Mouse (Mus musculus) ES-Bruce4 (cell line): ENCODE measurements around the gene Unc5cl. TPM values are rescaled to one million over a fixed set of nuclear protein-coding genes. Genes with fewer than 3 reads are reported as not detected.

Experiments
- H3K27ac ChIP-seq: 2 replicates; pipeline ENCODE4 v1.5.1; 2012; ENCODE audit warnings: low read length, inconsistent platforms; ENCODE audit not compliant: insufficient read depth
- H3K27me3 ChIP-seq: 2 replicates; pipeline ENCODE4 v1.6.1; 2012; ENCODE audit warnings: mild to moderate bottlenecking, low read length, inconsistent platforms; ENCODE audit not compliant: control insufficient read depth, poor library complexity, insufficient read depth, severe bottlenecking
- H3K36me3 ChIP-seq: 2 replicates; pipeline ENCODE4 v1.6.1; 2012; ENCODE audit warnings: inconsistent platforms, mild to moderate bottlenecking, low read length, moderate library complexity; ENCODE audit not compliant: control insufficient read depth, poor library complexity, insufficient read depth, severe bottlenecking
- H3K4me1 ChIP-seq: one replicate; pipeline ENCODE4 v1.8.1; 2011; ENCODE audit warnings: low read length; ENCODE audit not compliant: control insufficient read depth, insufficient read depth
- H3K4me3 ChIP-seq: 2 replicates; pipeline ENCODE4 v1.5.1; 2011; ENCODE audit warnings: low read depth, mild to moderate bottlenecking, low read length
- H3K9ac ChIP-seq: 2 replicates; pipeline ENCODE4 v1.6.1; 2012; ENCODE audit warnings: low read depth, mild to moderate bottlenecking, inconsistent platforms; ENCODE audit not compliant: poor library complexity, severe bottlenecking
- H3K9me3 ChIP-seq: replicated peaks from 2 replicates; pipeline ENCODE4 v1.6.1; 2012; ENCODE audit warnings: mild to moderate bottlenecking, low read length, inconsistent platforms; ENCODE audit not compliant: control insufficient read depth, poor library complexity, insufficient read depth, severe bottlenecking
- CTCF ChIP-seq: IDR thresholded peaks from one replicate; pipeline ENCODE4 v1.8.1; 2011; ENCODE audit warnings: low read depth, low read length
- EP300 ChIP-seq: IDR thresholded peaks from 2 replicates; pipeline ENCODE4 v1.6.1; 2011; ENCODE audit warnings: low read depth, low read length; ENCODE audit not compliant: insufficient read depth
- POLR2A ChIP-seq: IDR thresholded peaks from one replicate; pipeline ENCODE4 v1.8.1; 2011; ENCODE audit warnings: low read length; ENCODE audit not compliant: insufficient read depth
- polyA plus RNA-seq: library from polyadenylated mRNA; stranded (reverse); fragments of >200 nt; gene quantifications from 2 replicates; pipeline ENCODE4 v1.2.4, GENCODE M21; 2011; ENCODE audit warnings: low read depth; ENCODE audit not compliant: missing spikeins, insufficient read depth, insufficient read length

The Unc5cl gene
- polyA plus RNA-seq, 1 experiment = 0.90 TPM

DNA sequence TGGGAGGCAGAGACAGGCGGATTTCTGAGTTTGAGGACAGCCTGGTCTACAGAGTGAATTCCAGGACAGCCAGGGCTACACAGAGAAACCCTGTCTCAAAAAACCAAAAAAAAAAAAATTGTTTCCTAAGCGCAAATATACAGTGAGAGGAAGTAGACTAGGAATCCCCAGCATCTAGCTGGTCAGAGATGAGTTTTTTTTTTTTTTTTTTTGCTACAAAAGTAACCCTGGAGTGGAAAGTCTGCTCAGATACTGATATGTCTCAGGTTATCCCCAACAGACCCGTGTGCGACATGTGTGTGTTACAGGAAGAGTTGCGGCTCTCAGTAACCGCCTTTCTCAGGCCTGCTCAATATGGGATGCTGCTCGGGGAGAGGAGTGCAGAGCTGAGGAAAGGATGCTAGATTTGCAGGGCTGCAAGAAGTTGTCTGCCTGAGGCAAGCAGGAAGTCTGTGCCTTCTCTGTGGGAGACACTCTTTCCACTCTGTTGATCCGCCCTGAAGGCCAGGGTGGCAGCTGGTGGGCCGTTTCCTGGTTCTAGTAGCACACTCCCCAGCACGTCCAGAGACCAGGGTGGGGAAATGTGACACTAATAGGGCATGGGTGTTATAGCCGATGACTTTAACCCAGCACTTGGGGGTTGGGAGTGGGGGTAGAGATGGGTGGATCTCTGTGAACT lies 26.7 kb upstream of the Unc5cl start:
- no peak overlapping the region for H3K4me3 ChIP-seq
- H3K27me3 ChIP-seq = no peaks in the 10 kb centered on the region
- H3K36me3 ChIP-seq = no peaks in the 10 kb centered on the region
- H3K9me3 ChIP-seq = no peaks in the 10 kb centered on the region
- no peak overlapping the region for H3K9ac ChIP-seq
- TF ChIP-seq CTCF = no peak
- TF ChIP-seq EP300 = no peak
- TF ChIP-seq POLR2A = no peak
- H3K4me1 ChIP-seq = peaks cover 13% of the 10 kb centered on the region
- H3K27ac ChIP-seq = peak overlapping the region; percentile 16; the same call in 1 of the 2 replicates

DNA sequence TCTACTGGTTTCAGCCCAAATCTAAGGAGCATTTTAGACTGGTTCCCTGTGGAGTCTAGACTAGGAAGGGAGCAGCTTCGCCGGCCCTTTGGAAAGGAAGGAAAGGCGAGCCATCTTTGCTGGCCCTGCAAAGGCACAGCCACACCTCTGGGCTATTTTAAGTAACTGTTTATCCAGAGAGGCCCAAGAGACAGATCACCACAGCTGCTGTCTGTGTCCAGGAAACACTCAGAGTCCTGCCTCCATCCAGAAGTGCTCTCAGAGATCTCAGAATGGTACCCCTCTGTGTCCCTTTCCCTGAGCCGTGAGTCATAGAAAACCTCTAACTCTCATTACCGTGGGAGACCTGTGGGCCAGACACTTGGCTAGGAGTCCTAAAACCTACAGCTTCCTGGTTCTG lies 24.3 kb upstream of the Unc5cl start:
- Histone ChIP-seq H3K9me3 (no peaks in the 10 kb centered on the region), H3K4me1 (peaks cover 16% of the 10 kb centered on the region), H3K27me3 (no peaks in the 10 kb centered on the region), H3K4me3 (no peak overlapping the region), H3K36me3 (no peaks in the 10 kb centered on the region), H3K27ac (0 out of 2 replicates have a peak overlapping the region, but pooled peaks have one; percentile 30), H3K9ac (peak overlapping the region; percentile 27; the same call in 1 of the 2 replicates)
- no peak for TF ChIP-seq EP300
- TF ChIP-seq CTCF = no peak
- no peak for TF ChIP-seq POLR2A

DNA sequence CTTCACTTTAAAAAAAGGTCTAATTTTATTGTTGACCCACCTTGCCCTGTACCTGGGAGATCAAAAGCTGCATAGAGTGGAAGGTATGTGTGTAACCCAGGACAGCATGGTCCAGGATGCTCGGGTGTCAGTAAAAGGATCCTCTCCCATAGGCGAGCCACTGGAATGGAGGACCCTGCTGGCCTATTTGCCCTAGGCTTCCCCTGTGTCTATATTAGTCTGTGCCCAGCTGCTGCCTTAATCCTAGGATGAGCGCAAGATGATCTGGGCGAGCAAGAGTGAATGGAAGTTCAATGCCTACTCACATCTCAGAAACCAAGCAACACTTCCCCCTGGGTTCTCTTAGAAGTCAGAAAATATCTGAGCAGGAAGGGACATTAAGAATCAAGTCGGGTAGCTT lies 23.6 kb upstream of the Unc5cl start:
- Histone ChIP-seq H3K36me3 (no peaks in the 10 kb centered on the region), H3K4me3 (no peak overlapping the region), H3K27ac (no peak overlapping the region), H3K9ac (no peak overlapping the region), H3K27me3 (no peaks in the 10 kb centered on the region), H3K4me1 (peaks cover 18% of the 10 kb centered on the region), H3K9me3 (no peaks in the 10 kb centered on the region)
- no peak for TF ChIP-seq CTCF
- TF ChIP-seq POLR2A = no peak
- no peak for TF ChIP-seq EP300

GRCm38 (mm10) chr17:48432158-48432980 lies 22.3 kb upstream of the Unc5cl start, which contains the start of gene Apobec2:
Gene Apobec2, minus strand, starts transcription at chr17:48432930.
- Histone ChIP-seq H3K9ac (0 out of 2 replicates have a peak within 1 kb of the TSS, but pooled peaks have one; percentile 11), H3K4me1 (peaks cover 20% of the 10 kb centered on the region), H3K27ac (0 out of 2 replicates have a peak within 1 kb of the TSS, but pooled peaks have one; percentile 52), H3K27me3 (no peaks in the 10 kb centered on the region), H3K36me3 (no peaks in the 10 kb centered on the region), H3K4me3 (0 out of 2 replicates have a peak within 1 kb of the TSS, but pooled peaks have one; percentile 1), H3K9me3 (no peaks in the 10 kb centered on the region)
- TF ChIP-seq POLR2A (no peak), CTCF (no peak), EP300 (0 out of 2 replicates have a peak, but pooled peaks have one; percentile 18)

DNA sequence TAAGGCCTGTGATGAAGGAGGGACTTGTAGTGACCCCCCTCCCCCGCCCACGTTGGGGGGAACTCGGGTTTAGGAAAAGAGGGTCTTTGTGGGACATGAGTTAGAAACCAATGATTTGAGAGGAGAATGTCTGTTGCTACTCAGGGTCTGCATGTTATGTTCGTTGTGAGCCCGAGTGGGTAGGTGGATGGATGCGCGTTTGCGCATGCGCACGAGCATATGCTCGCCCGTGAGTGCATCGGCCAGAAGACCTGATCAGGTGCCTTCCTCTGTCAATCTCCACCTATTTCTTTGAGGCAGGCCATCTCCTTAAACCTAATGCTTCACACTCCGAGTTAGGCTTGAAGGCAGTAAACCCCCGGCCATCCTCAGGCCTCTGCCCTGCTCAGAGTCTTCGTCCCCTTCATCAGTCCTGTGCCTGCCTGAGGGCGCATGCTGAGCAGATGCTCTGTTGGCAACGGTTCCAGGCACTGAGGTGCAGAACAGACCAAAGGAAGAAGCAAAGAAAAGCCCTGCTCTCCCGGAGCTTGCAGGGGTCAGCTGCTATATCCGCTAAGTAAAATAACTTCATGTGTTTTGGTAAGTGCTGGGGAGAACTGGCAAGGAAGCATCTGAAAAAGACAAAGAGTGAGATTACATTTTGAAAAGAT lies 21.6 kb upstream of the Unc5cl start:
- H3K9me3 ChIP-seq = no peaks in the 10 kb centered on the region
- no peak overlapping the region for H3K27ac ChIP-seq
- peaks cover 20% of the 10 kb centered on the region for H3K4me1 ChIP-seq
- 0 out of 2 replicates have a peak overlapping the region, but pooled peaks have one; percentile 11 for H3K9ac ChIP-seq
- H3K4me3 ChIP-seq = no peak overlapping the region
- no peaks in the 10 kb centered on the region for H3K36me3 ChIP-seq
- TF ChIP-seq POLR2A (no peak), EP300 (no peak), CTCF (no peak)
- no peaks in the 10 kb centered on the region for H3K27me3 ChIP-seq
